Mouse (Mus musculus): Measurements from ENCODE around the gene Zfand3.
A peak's percentile ranks its signal among the peaks of the same experiment; 100 is the strongest.

The Zfand3 gene

DNA sequence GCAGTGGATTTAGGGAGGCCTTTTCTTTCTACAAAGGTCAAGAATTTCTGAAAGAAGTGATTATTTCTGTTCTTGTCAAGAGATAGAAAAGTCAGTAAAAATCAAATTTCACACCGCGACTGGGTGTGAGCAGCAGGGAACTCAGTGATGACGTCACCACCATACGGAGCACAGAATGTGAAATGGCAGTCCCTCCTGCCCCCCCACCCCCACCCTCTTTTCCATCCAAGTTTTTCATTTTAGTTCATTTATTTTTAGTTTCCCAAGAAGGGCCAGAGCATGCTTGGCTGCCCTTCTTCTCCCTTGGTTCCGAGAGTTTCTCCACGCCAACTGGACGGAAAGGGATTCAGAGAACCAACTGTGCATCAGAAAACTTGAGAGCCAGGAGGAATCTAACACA, 6.8 kb upstream of the Zfand3 start:
- DNase-seq (ENCODE audit: extremely low read depth, low read depth): no peak

DNA sequence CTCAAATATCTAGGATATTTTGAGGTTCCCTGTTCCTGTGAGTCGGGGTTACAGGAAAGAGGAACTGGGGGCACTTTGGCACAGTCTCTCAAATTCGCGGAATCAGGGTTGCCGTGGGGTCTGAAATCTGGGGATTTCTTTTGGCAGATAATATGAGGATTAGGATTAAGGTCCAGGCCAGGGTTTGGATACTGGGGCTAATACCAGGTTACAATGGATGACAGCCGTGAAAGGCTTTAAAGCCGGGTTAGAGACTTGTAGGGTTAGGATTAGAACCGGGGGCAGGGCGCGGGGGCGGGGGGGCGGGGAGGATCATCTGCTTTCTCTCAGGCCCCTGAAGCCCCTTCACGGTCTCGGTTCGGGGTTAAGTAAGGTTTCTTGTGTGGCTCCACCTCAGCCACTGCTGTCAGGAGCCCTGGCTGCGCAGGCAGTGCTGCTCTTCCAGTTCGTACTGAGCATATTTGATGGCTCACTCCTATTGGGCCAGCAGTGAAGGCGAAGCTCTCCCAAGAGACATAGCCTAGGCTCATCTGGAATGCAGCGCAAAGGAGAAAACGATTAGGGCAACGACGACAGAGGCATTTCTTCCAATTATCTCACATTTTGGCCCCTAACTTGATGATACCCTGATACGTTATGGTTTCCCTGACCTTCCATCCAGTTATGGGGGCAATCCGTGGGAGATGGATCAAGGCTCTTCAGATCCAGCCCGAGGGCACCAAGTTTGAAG, 5.8 kb upstream of the Zfand3 start:
- DNase-seq (ENCODE audit: extremely low read depth, low read depth): no peak

DNA sequence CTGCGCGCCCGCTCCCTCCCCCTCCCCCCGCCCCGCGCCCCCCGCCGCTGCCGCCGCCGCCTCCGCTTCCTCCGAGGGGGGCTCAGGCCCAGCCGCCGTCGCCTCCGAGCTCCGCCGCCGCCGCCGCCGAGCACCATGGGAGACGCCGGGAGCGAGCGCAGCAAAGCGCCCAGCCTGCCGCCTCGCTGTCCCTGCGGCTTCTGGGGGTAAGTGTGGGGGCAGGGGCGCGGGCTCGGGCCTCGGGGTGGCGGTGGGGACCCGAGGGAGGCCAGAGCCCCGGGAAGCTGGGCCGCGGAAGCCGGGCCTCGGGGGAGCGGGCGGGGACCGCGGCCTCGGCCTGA, 540 bp downstream of the Zfand3 start:
- DNase-seq (ENCODE audit: extremely low read depth, low read depth): no peak

DNA sequence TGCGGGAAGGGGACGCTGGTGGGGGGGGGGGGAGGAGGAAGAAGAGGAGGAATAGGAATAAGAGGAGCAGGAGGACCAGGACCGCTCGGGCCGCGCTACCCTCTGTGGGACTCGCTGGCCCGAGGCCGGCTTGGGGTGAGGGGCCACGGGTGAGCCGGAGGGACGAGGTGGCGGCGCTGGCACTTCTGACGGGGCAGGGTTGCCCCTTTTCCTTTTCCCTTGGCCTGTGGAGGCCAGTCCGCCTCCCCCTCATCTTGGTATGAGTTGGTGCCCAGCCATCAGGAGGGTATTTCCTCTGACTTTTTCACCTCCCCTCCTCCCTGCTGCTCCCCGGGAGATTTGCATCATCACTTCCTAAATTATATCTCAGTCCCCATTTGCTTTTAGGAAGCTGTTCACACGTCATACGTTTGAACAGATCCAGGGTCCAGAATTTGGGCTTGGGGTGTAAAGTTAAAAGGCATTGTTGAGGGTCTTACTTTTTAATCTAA, 963 bp downstream of the Zfand3 start:
- no peak for DNase-seq (ENCODE audit: extremely low read depth, low read depth)

DNA sequence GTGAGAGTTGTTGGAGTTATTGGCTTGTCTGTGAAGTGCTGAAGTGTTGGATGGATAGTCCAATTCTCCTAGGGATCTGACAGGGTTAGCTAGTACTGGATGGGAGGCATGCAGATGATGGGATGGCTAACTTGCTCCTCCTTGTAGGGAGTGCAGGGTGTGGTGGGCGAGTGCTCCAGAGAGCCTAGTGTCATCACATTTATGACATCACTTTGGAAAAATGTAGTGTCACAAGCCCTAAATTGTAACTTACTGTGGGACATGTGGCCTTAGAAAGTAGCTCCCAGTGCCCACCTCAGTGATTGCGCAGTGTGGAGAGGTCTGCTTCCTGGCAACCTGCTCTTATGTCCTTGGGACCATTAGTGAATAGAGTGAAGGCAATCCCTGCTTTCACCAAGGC, 2.3 kb downstream of the Zfand3 start:
- no peak for DNase-seq (ENCODE audit: extremely low read depth, low read depth)

DNA sequence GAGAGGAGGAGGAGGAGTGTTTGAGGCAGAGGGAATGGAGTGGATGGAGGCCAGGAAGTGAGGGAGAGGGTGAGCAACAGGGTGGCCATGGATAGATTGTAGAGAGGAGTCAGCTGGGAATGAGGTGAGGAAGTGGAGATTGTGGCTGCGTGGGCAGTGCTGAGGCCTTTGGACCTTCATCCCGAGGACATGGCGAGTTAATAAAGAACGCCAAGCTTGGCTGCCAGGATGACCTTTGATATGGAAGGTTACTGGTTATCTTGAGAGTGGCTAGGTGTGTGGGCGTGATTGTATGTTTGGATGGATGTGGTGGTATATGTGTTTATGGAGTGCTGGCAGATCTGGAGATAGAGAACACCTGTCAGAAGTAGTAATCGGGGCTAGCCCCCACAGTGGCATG, 3.4 kb downstream of the Zfand3 start:
- DNase-seq (ENCODE audit: extremely low read depth, low read depth): no peak

DNA sequence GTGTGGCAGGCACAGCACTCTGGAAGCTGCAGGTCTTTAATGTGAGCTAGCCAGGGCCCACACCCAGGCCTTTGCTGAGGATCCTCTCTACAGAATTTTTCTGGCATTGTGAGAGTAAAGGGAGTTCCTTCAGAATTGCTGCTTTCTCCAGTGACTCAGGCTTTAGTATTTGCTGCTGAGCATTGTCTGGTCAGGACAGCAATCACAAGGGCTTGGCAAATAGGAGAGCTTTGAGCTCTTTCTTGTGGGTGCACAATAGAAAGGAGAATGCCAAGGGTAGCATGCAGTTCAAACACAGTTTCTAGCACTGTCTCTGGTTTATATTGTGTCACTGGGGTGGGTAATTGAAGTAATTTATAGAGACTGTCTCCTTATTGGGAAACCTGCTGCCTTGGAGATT, 3.9 kb downstream of the Zfand3 start:
- no peak for DNase-seq (ENCODE audit: extremely low read depth, low read depth)

DNA sequence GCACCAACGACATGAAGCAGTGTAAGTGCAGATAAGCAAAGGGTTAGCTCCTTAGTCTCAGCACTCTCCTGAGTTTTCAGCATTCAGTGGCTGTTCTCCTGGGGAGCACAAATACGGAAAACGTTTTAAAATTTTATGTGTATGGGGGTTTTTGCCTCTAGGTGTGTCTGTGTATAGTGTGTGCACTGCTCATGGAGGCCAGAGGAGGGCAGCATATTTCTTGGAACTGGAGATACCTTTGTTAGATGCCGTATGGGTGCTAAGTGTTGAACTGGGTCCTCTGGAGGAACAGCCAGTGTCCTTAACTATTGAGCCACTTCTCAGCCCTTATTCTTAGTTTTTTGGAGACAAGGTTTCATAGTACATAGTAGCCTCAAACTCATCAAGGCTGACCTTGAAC, 10.1 kb downstream of the Zfand3 start:
- DNase-seq (ENCODE audit: extremely low read depth, low read depth): no peak

DNA sequence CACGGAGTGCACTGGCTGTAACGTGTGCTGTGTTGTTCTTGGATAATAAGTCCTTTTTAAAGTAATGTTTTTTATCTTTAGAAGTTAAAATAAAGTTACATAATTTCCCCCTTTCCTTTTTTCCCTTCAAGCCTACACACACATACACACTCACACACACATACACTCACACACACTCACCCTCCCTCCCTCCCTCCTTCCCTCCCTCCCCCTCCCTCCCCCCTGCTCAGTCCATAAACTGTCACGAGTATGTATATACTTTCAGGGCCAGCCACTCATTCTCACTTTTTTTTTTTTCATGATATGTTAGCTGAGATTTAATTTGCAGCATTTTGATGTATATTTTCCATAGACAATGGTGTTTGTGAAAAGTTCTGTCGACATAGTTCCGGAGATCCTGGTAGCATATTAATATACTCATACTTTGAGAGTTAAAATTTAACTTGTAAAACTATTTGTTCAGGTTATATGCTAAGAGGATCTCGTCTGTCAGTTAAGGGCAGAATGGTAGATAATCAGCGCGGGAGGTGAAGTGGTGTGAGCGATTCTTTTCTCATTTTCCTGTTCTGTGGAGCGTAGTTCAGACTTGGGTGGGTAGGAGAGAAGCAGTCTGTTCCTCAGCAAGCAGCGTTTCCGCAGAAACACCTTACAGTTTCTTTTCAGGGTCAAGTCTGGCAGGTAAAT, 14.5 kb downstream of the Zfand3 start:
- no peak for DNase-seq (ENCODE audit: extremely low read depth, low read depth)

DNA sequence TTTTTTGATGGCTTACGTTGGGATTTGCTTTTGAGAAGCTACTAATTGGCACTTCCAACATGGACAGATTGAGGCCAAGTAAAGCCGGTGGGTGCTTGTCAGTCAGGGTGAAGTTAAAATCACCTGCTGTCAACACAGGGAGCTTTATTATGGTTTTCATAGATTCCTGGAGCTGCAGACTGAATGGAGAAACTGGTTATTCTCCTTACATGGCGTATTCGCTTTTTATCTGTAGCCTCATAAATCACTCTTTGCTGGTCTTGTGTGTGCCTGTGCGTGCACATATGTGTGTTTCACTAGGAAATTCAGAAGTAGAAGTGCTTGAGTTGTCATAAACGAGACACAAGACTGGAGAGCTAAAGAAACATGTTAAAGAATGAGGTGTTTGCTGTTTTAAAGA, 15.4 kb downstream of the Zfand3 start:
- DNase-seq (ENCODE audit: extremely low read depth, low read depth): no peak

DNA sequence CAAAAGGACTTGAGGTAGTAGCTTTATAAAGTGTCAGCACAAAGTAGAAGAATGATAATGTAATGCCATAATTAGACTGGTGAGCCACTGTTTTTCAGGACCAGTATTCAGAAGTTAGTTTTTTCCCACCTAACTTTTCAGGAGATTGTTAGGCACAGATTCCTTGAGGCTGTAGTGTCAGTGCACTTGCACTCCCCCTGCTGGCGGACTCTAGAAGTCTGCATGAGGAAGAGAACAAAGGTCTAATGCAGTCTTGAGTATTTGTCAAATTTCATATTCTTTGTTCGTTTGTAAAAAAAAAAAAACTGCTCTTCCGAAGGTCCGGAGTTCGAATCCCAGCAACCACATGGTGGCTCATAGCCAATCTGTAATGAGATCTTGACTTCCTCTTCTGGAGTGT, 20.1 kb downstream of the Zfand3 start:
- no peak for DNase-seq (ENCODE audit: extremely low read depth, low read depth)

DNA sequence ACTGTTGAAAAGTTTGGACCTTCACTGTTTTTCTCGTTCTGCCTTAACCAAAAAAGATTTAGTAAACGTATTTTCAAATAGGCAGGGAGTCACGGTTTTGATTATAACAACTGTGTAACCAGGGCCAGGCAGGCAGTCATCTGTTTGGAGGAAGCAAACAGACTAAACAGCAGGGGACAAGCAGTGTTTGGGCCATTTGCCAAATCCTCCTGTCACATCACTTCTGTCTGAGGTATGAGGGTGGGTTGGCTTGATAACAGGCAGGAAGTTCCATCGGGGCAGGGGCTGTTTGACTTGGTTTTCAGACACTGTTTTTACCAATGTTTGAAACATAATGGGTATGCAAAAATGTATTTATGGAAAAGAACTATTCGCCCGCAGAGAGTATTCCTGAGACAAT, 22.1 kb downstream of the Zfand3 start:
- DNase-seq (ENCODE audit: extremely low read depth, low read depth): peak; percentile 54

DNA sequence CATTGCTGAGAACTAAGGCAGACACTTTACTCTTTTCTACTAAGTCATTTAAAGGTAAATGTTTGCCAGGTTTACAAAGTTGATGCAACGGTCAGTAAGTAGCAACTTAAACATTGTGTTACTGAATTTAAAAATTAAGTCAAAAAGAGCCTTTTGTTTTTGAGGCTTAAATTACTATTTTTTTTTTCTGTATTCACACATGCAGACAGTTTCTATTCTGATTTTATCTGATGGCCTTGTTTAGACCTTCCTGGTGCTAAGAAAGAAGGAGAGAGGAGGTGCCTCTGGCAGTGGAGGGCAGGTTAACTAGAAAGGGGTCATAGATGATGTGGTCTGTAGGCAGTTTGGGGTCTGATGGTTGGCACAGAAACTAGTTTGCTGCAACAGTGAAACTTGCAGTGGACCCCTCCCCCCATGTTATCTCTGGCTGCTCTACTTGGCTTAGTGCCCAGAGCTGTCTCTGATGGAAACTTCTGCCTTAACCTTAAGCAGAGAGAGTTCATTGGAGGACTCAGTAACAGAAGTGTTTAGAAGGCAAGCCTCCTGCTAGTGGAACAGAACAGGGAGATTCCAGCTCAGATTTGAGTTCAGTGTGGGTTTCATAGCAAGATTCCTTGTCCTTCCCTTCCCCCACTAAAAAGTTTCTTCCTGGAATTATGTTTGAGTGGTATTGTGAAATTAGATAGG, 23.0 kb downstream of the Zfand3 start:
- DNase-seq (ENCODE audit: extremely low read depth, low read depth): peak; percentile 71

DNA sequence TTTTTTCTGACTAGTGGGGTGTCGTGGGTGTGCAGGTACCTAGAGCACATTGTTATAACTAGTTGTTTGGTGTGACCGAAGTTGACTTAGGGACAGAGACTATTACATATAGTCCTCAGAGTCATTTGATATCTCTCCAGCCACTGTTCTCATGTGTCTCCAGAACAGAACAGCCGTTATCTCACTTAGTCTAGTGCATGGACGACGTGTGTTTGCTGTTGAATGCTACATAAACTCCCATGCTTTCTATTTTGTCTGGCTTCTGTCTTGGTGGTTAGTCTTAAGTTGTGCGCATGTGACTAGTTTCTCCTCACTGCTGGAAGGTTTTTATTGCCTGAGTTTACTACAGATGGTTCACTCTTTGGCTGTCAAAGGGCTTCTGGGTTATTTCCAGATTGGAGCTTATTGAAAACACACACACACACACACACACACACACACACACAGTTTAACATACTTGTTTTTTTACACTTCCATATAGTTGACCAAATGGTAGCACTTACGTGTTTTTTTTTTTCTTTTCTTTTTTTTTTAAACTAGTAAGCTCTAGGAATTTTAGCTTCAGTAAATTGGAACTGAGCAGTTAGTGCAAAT, 25.2 kb downstream of the Zfand3 start:
- DNase-seq (ENCODE audit: extremely low read depth, low read depth): no peak

DNA sequence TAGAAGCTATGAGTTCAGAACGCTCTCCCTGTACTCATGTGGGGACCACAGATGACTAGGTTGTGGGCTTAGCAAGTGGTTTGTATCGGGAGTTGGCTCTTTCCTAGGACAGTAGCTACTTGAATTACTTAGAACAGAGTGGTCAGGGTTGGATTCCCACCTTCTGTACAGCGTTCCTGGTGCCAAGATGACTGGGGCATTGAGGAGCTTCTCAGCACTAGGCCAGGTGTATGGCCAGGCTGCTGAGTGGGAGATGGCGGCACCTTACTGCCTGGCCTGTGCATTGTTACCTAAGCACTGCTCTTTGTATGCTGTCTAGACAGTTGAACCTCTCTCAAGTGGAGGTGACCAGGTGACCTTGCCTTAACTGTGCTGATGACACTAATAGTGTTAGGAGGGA, 28.3 kb downstream of the Zfand3 start:
- no peak for DNase-seq (ENCODE audit: extremely low read depth, low read depth)

DNA sequence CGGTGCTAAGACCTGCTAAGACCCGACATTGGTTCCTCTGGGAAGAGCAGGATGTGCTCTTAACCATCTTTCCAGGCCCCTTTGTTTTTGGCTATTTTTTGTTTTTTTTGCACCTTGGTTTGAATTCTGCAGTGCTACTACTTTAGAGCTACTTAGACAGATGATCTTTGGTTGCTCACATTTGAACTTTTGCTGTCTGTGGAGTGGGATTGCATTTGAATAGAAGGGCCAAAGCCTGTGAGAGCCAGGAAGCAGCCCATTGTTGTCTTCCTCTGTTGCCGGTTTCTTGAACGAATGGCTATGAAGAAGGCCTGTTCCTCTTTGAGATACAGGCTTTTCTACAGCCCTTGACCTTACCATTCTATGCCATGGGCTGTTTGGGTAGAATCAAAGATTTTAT, 29.5 kb downstream of the Zfand3 start:
- no peak for DNase-seq (ENCODE audit: extremely low read depth, low read depth)

DNA sequence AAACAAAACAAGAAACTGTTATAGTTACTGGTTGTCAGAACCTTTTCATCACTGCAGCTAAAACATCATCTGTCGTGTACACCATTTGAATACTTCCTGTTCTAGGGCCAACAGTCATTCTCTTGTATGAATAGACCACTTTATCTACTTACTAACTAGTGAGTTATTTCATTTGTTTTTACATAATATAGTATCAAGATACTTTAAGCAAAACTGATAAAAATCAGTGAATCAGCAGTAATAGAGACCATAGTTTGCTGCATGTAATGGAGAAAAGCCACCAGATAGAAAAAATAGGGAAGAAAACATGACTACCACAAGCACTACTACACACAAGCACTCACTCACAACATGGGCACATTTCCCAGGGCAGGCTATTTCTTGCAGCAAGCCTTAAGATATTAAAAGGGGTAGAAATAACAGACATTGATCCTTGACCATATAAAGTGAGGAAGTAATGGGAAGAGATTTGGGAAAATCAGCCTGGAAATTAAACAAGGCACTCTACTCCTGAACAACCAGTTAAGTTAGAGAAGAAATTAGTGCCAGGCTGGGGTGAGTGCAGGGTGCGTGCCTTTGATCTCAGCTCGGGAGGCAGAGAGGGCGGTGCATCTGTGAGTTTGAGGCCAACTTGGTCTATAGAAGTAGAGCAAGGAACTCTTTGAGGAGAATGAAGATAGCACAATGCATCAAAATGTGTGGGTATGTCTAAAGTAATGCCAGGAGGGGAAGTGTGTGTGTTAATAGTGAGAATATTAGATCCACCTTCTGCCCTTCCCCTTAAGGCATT, 30.9 kb downstream of the Zfand3 start:
- no peak for DNase-seq (ENCODE audit: extremely low read depth, low read depth)

DNA sequence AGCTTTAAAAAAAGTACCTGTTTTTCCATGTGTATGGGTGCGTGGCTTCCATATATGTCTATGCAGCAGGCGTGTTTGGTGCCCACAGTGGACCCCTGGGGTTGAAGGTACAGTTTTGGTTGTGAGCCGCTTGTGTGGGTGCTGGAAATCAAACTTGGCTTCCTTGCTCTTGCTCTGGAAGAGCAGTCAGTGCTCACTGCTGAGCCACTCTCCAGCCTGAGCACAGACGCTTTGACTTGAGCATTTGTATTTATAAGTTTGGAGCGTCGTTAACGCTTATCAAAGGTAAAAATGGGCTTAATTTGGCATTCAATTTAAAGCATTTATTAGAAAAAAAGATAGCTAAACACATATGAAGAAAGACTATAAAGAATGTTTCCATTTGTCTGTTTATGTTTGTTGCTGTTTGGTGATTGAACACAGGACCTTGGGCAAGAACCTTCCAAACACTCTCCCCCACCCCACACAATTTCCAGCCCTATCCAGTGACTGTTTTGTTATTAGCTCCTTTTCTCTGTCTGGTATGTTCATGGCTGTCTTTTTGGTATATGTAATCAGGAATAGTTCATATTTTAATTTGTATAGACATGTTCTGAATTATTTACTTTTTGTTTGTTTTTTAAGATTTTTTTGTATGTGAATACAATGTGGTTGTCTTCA, 38.8 kb downstream of the Zfand3 start:
- no peak for DNase-seq (ENCODE audit: extremely low read depth, low read depth)

DNA sequence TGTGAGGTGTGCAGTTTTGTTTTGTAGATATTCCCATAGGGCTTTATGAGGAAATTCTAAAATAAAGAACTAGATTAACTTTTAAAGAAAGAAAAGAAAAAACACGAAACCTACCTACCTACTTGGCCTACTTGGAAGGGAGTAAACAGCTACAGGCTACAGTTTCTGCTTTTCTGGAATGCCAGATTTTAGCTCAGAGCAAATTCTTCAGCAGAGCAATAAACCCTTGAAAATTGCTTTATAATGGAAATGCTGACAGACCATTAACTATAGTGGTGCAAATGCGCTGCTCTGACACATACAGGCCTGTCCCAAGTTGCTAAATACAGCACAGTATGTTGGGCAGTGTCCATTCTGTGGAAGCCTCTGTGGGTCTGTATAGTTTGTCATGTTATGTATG, 40.6 kb downstream of the Zfand3 start:
- no peak for DNase-seq (ENCODE audit: extremely low read depth, low read depth)

DNA sequence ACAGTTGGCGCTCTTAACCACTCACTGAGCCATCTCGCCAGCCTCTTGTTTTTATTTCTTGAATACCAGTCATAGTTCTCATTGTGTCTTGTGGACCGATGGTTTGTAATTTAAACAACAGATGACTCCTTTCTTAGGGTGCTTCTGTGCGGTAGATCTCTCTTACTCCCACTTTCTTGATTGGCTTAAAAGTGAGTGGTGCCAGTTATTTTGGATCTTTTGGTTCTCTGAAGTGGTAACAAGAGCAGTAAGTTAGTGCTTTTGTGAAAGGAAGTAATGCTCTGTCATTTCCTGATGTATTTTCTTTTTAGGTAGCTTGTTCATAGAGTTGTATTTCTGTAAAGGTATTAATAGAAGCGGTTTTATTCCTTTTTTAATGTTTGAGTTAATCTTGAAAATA, 42.1 kb downstream of the Zfand3 start:
- DNase-seq (ENCODE audit: extremely low read depth, low read depth): no peak

All from MEL-GATA-1-ER (cell line).